Comparison of ENCODE assay signal across 8 mouse cellular contexts in genomic region chr14:55478651-55479599, GRCm38 (mm10). TPM values are rescaled to one million over a fixed set of nuclear protein-coding genes. Genes with fewer than 3 reads are reported as not detected.
A peak's percentile ranks its signal among the peaks of the same experiment; 100 is the strongest.
DNase-seq lines count a peak whose midpoint lies in the region; ATAC-seq and TF ChIP-seq lines count a peak whose summit lies in the region.

Gene Dhrs4 (plus strand): TSS chr14:55478758.

- peak within 1 kb of the TSS; percentile 72 for H3K9ac ChIP-seq in embryonic facial prominence, embryonic 12.5 days
- H3K9ac ChIP-seq in limb, embryonic 11.5 days (ENCODE audit: low read length), result peak within 1 kb of the TSS; percentile 83
- peak within 1 kb of the TSS; percentile 57 for H3K9ac ChIP-seq in midbrain, embryonic 13.5 days (replicated peaks)

- no peaks in the 10 kb centered on the region for H3K27me3 ChIP-seq in embryonic facial prominence, embryonic 12.5 days
- H3K27me3 ChIP-seq in limb, embryonic 11.5 days (ENCODE audit: control insufficient read depth, insufficient read depth, low read length), result no peaks in the 10 kb centered on the region
- no peaks in the 10 kb centered on the region for H3K27me3 ChIP-seq in midbrain, embryonic 13.5 days
- no peaks in the 10 kb centered on the region for H3K27me3 ChIP-seq in small intestine, adult 2 months (ENCODE audit: control insufficient read depth, insufficient read depth, low read length)

- H3K27ac ChIP-seq in embryonic facial prominence, embryonic 12.5 days, result peak within 1 kb of the TSS; percentile 91
- peak within 1 kb of the TSS; percentile 64 for H3K27ac ChIP-seq in limb, embryonic 11.5 days (replicated peaks; ENCODE audit: low read depth, low read length)
- H3K27ac ChIP-seq in midbrain, embryonic 13.5 days, result peak within 1 kb of the TSS; percentile 35; the same call in 1 of the 2 replicates
- H3K27ac ChIP-seq in small intestine, adult 2 months (ENCODE audit: insufficient read depth, low read depth, low read length), result peak within 1 kb of the TSS; percentile 97

- peak within 1 kb of the TSS; percentile 54 for H3K4me2 ChIP-seq in embryonic facial prominence, embryonic 12.5 days (replicated peaks)
- H3K4me2 ChIP-seq in limb, embryonic 11.5 days (ENCODE audit: low read depth, severe bottlenecking), result peak within 1 kb of the TSS; percentile 54
- H3K4me2 ChIP-seq in midbrain, embryonic 13.5 days (replicated peaks), result peak within 1 kb of the TSS; percentile 63

- peaks cover 6% of the 10 kb centered on the region; the same call in 1 of the 2 replicates for H3K4me1 ChIP-seq in embryonic facial prominence, embryonic 12.5 days
- H3K4me1 ChIP-seq in limb, embryonic 11.5 days (ENCODE audit: control insufficient read depth, insufficient read depth, low read length), result no peaks in the 10 kb centered on the region
- H3K4me1 ChIP-seq in midbrain, embryonic 13.5 days (replicated peaks), result peaks cover 4% of the 10 kb centered on the region; the same call in 1 of the 2 replicates
- H3K4me1 ChIP-seq in small intestine, adult 2 months (ENCODE audit: control insufficient read depth, insufficient read depth, insufficient read length, low read length), result peaks cover 4% of the 10 kb centered on the region

- no peaks in the 10 kb centered on the region for H3K36me3 ChIP-seq in embryonic facial prominence, embryonic 12.5 days
- no peaks in the 10 kb centered on the region for H3K36me3 ChIP-seq in limb, embryonic 11.5 days (ENCODE audit: control insufficient read depth, insufficient read depth, low read length)
- no peaks in the 10 kb centered on the region for H3K36me3 ChIP-seq in midbrain, embryonic 13.5 days
- H3K36me3 ChIP-seq in small intestine, adult 2 months (ENCODE audit: control insufficient read depth, insufficient read depth, low read length), result peaks cover 8% of the 10 kb centered on the region

- peak; percentile 36; the same call in 1 of the 2 replicates for TF ChIP-seq POLR2A in small intestine, adult 2 months (IDR thresholded peaks at IDR 0.05; ENCODE audit: low read depth, low read length)

- peak within 1 kb of the TSS; percentile 61 for H3K4me3 ChIP-seq in embryonic facial prominence, embryonic 12.5 days
- peak within 1 kb of the TSS; percentile 62 for H3K4me3 ChIP-seq in limb, embryonic 11.5 days (ENCODE audit: low read depth, low read length)
- H3K4me3 ChIP-seq in midbrain, embryonic 13.5 days (replicated peaks), result peak within 1 kb of the TSS; percentile 47
- peak within 1 kb of the TSS; percentile 87 for H3K4me3 ChIP-seq in small intestine, adult 2 months (ENCODE audit: low read depth, low read length)

- peak; percentile 98 for ATAC-seq in embryonic facial prominence, embryonic 12.5 days (ENCODE audit: insufficient number of reproducible peaks, insufficient read depth, low FRiP score, low TSS enrichment)
- ATAC-seq in limb, embryonic 11.5 days (ENCODE audit: insufficient number of reproducible peaks, low FRiP score, low TSS enrichment, low read depth), result peak; percentile 96
- ATAC-seq in midbrain, embryonic 13.5 days, result peak; percentile 96

- peak; percentile 74 for TF ChIP-seq CTCF in small intestine, adult 2 months (IDR thresholded peaks at IDR 0.05; ENCODE audit: extremely low read depth, insufficient read length, insufficient replicate concordance, low read depth, low read length)

- peak; percentile 74 to 79 for DNase-seq in urinary bladder, adult 18-20 months (ENCODE audit: low spot score in 2 of 2)
- DNase-seq in urinary bladder, postnatal 10 days (ENCODE audit: low spot score), result no peak
- DNase-seq in heart, adult 11 months, result peak; percentile 99
- peak; percentile 86 for DNase-seq in kidney, adult 18-20 months
- DNase-seq in limb, embryonic 11.5 days (ENCODE audit: low spot score), result peak; percentile 86

- WGBS in embryonic facial prominence, embryonic 12.5 days, result 1% methylated on average over 38 of the region's 38 CpGs
- under 1% methylated on average over 38 of the region's 38 CpGs for WGBS in limb, embryonic 11.5 days
- WGBS in midbrain, embryonic 13.5 days, result under 1% methylated on average over 38 of the region's 38 CpGs
- under 1% methylated on average over 38 of the region's 38 CpGs for WGBS in small intestine, adult 2 months

- H3K9me3 ChIP-seq in embryonic facial prominence, embryonic 12.5 days, result no peaks in the 10 kb centered on the region
- H3K9me3 ChIP-seq in limb, embryonic 11.5 days (ENCODE audit: control insufficient read depth, low read length), result no peaks in the 10 kb centered on the region
- H3K9me3 ChIP-seq in midbrain, embryonic 13.5 days, result no peaks in the 10 kb centered on the region

RNA-seq across cellular contexts. Expression of gene Dhrs4, which starts in this region (rescaled TPM):
- polyA plus RNA-seq in embryonic facial prominence, embryonic 12.5 days (2016; fragmentation: Nextera tagmentation; extraction: Ambion mirVana), result 88.7 and 92.1 TPM in 2 replicates
- polyA plus RNA-seq in limb, embryonic 11.5 days (2014; fragmentation: Nextera tagmentation; extraction: Ambion mirVana), result 49.4 and 55.3 TPM in 2 replicates
- polyA plus RNA-seq in midbrain, embryonic 13.5 days (2015; fragmentation: Nextera tagmentation; extraction: Ambion mirVana), result 31.2 and 31.6 TPM in 2 replicates
- polyA plus RNA-seq in small intestine, adult 2 months (2012; rRNA removed), result 44.8 and 62.5 TPM in 2 replicates

Comparison
In these comparisons a context has a peak if more than half of its experiments do, and no peak if none do; other contexts are left out.
1. H3K27ac ChIP-seq: peak in every context shown above with its lines; median percentile 97 in small intestine, adult 2 months; 91 in embryonic facial prominence, embryonic 12.5 days; 64 in limb, embryonic 11.5 days; 35 in midbrain, embryonic 13.5 days.